Mouse (Mus musculus): ENCODE measurements around the gene Usp36. TPM values are rescaled to one million over a fixed set of nuclear protein-coding genes. Genes with fewer than 3 reads are reported as not detected.

Usp36 gene
- polyA plus RNA-seq, 1 experiment from 2014 or later, result 17.9 TPM

DNA sequence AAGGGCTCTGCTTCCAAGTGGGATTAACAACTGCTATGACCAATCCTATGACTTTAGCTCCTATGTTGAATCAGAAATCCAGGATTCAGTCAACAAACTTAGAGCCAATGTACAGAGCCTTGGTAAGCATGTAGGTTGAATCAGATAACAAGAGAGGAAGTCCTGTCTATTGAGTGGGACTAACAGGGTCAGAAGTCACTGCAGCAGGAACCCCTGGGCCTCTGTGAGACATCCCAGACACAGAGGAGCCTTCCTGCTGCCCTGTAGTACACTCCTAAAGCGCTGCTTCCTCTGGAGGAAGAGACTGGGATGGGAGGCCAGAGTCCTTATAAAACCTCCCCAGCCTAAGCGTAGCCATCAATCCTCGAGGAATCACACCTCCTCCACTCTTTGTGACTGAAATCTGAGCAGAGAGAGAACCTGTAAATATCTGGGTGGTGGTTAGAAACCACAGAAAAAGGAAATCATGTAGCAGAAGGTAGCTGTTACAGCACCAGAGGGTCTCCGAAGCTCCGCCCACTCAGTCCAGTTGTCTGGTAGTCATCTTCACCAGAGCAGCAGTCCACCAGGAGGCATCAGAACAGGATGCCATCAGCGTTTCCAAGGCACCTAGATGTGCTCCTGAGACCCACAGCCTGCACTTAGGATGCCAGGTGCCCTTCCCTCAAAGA, 53.4 kb downstream of the Usp36 start:
- Histone ChIP-seq H3K9me3 (ENCODE audit: control insufficient read depth, low read length) (no peaks in the 10 kb centered on the region), H3K27ac (ENCODE audit: low read length) (peak overlapping the region; percentile 40; the same call in 1 of the 2 replicates), H3K4me2 (ENCODE audit: low read depth, low read length) (no peak overlapping the region), H3K9ac (ENCODE audit: low read length) (no peak overlapping the region), H3K36me3 (ENCODE audit: control insufficient read depth, insufficient read depth, low read length) (no peaks in the 10 kb centered on the region), H3K4me3 (ENCODE audit: low read length) (no peak overlapping the region), H3K27me3 (ENCODE audit: control insufficient read depth, insufficient read depth, low read depth, low read length) (no peaks in the 10 kb centered on the region), H3K4me1 (replicated peaks; ENCODE audit: control insufficient read depth, insufficient read depth, low read length) (peaks cover 32% of the 10 kb centered on the region)
- 49% methylated on average over 6 of the region's 6 CpGs for WGBS
- peak; percentile 63 for ATAC-seq (ENCODE audit: low read depth)

DNA sequence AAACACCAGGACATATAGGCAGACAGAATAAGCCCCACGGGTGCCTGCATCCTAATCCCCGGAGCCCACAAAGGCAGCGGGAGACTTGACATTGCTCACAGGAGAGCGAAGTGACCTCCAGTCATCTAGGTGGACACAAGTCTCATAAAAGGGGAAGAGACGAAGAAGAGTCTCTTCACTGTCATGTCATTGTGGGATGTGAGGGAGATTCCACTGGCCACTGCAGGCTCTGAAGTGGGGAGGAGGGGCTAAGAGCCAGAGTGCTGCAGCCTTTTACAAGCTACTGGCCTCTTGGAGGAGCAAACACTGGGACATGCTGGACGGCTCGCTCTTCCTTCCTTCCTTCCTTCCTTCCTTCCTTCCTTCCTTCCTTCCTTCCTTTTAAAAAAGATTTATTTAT, 55.1 kb downstream of the Usp36 start:
- H3K27me3 ChIP-seq (ENCODE audit: control insufficient read depth, insufficient read depth, low read depth, low read length), result no peaks in the 10 kb centered on the region
- H3K36me3 ChIP-seq (ENCODE audit: control insufficient read depth, insufficient read depth, low read length), result no peaks in the 10 kb centered on the region
- H3K27ac ChIP-seq (ENCODE audit: low read length), result 0 out of 2 replicates have a peak overlapping the region, but pooled peaks have one; percentile 14
- no peak overlapping the region for H3K4me3 ChIP-seq (ENCODE audit: low read length)
- WGBS, result 72% methylated on average over 7 of the region's 7 CpGs
- ATAC-seq (ENCODE audit: low read depth), result no peak
- H3K4me2 ChIP-seq (ENCODE audit: low read depth, low read length), result no peak overlapping the region
- peaks cover 28% of the 10 kb centered on the region for H3K4me1 ChIP-seq (replicated peaks; ENCODE audit: control insufficient read depth, insufficient read depth, low read length)
- H3K9ac ChIP-seq (ENCODE audit: low read length), result no peak overlapping the region
- no peaks in the 10 kb centered on the region for H3K9me3 ChIP-seq (ENCODE audit: control insufficient read depth, low read length)

DNA sequence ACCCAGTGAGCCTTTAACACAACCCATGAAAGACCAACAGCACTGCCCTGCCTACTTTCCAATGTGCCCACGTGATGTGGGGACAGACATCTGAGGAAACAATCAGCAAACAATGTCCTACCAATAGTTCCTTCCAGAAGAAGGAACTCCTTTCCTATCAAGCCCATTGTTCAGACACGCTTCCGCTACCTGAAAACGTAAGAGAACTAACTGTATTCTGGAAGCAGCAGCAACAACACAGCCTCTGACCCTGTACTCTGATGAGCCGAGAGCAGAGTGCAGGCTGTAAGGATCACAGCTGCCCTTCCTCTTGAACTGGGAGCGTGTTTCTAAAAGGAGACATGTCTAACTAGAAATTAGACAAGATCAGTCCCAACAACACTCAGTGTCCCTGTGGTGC, 55.5 kb downstream of the Usp36 start:
- no peaks in the 10 kb centered on the region for H3K27me3 ChIP-seq (ENCODE audit: control insufficient read depth, insufficient read depth, low read depth, low read length)
- no peak for ATAC-seq (ENCODE audit: low read depth)
- H3K9me3 ChIP-seq (ENCODE audit: control insufficient read depth, low read length), result no peaks in the 10 kb centered on the region
- H3K36me3 ChIP-seq (ENCODE audit: control insufficient read depth, insufficient read depth, low read length), result no peaks in the 10 kb centered on the region
- H3K27ac ChIP-seq (ENCODE audit: low read length), result 0 out of 2 replicates have a peak overlapping the region, but pooled peaks have one; percentile 14
- no peak overlapping the region for H3K4me3 ChIP-seq (ENCODE audit: low read length)
- H3K9ac ChIP-seq (ENCODE audit: low read length), result no peak overlapping the region
- WGBS, result 45% methylated on average over 6 of the region's 6 CpGs
- H3K4me2 ChIP-seq (ENCODE audit: low read depth, low read length), result no peak overlapping the region
- H3K4me1 ChIP-seq (replicated peaks; ENCODE audit: control insufficient read depth, insufficient read depth, low read length), result peaks cover 24% of the 10 kb centered on the region

DNA sequence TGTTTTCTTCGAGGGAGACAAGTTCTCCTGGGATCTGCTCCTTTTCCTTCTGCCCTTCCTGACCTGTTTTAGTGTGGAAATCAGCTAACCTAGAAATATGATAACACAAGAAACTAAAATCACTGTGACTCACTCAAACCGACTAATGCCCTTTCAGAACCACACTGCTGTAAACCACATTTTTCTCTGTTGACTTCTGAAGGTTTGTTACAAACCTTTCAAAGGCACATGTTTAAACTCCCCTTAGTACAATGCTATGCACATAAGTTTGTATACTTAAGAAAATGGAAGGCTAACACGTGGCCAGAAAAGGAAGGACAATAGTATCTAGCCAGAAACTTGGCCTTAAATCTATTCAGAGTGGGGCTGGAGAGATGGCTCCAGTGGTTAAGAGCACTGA, 56.1 kb downstream of the Usp36 start:
- no peak for ATAC-seq (ENCODE audit: low read depth)
- Histone ChIP-seq H3K4me1 (replicated peaks; ENCODE audit: control insufficient read depth, insufficient read depth, low read length) (peaks cover 18% of the 10 kb centered on the region), H3K27ac (ENCODE audit: low read length) (no peak overlapping the region), H3K9me3 (ENCODE audit: control insufficient read depth, low read length) (no peaks in the 10 kb centered on the region), H3K27me3 (ENCODE audit: control insufficient read depth, insufficient read depth, low read depth, low read length) (no peaks in the 10 kb centered on the region), H3K9ac (ENCODE audit: low read length) (no peak overlapping the region), H3K36me3 (ENCODE audit: control insufficient read depth, insufficient read depth, low read length) (no peaks in the 10 kb centered on the region), H3K4me3 (ENCODE audit: low read length) (no peak overlapping the region), H3K4me2 (ENCODE audit: low read depth, low read length) (no peak overlapping the region)
- 53% methylated on average over 3 of the region's 3 CpGs for WGBS

DNA sequence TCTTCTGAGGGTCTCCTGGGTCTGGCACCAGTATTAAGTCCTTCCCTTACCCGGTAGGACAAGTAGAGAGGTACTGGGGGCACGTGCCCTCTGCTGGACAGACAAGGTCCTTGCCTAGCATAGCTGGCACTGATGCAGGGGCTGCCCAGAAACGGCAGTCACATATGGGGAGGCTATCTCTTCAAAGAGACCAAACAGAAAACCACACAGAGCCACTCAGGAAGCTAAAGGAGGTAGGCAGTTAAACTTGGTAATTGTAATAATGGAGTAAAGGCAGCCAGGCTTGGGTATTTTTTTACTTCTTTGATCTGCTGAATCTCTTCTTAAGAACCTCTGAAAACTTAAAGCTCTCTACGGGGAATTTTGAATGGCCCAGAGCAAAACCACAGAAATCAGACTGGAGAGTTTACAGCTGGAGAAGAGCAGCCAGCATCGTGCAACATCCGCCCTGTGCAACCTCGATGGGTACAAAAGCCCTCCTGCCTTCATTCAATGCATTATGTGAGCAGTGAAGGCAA, 57.7 kb downstream of the Usp36 start:
- ATAC-seq (ENCODE audit: low read depth), result peak; percentile 65; the same call in 1 of the 2 replicates
- 43% methylated on average over 7 of the region's 7 CpGs for WGBS

DNA sequence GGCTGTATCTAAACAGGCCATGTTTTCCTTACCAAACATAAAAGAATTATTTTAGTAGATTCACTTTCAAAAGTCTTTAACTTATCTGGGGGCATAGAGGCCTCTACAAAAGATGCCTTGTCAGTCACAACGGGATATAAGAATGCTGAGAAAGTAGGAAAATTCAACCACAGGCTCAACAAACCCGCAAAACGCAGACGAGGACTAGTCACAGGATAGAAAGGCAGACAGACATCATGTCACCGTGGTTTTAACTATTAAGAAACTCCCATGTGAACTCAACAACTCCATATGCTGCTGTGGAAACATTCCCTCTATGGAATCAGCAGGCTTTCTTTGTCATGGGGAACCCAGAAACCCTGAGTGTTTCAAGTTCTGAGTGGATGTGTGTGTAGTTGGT, 60.1 kb downstream of the Usp36 start:
- Histone ChIP-seq H3K27me3 (ENCODE audit: control insufficient read depth, insufficient read depth, low read depth, low read length) (no peaks in the 10 kb centered on the region), H3K4me3 (ENCODE audit: low read length) (no peak overlapping the region), H3K9me3 (ENCODE audit: control insufficient read depth, low read length) (no peaks in the 10 kb centered on the region), H3K27ac (ENCODE audit: low read length) (no peak overlapping the region), H3K4me2 (ENCODE audit: low read depth, low read length) (no peak overlapping the region), H3K4me1 (replicated peaks; ENCODE audit: control insufficient read depth, insufficient read depth, low read length) (peaks cover 9% of the 10 kb centered on the region; the same call in 1 of the 2 replicates), H3K36me3 (ENCODE audit: control insufficient read depth, insufficient read depth, low read length) (no peaks in the 10 kb centered on the region), H3K9ac (ENCODE audit: low read length) (no peak overlapping the region)
- 83% methylated on average over 5 of the region's 5 CpGs for WGBS
- ATAC-seq (ENCODE audit: low read depth), result no peak

More for the DNA sequence above, 57.7 kb downstream of the Usp36 start:
- H3K4me1 ChIP-seq (replicated peaks; ENCODE audit: control insufficient read depth, insufficient read depth, low read length), result peaks cover 16% of the 10 kb centered on the region
- no peak overlapping the region for H3K4me2 ChIP-seq (ENCODE audit: low read depth, low read length)
- H3K9me3 ChIP-seq (ENCODE audit: control insufficient read depth, low read length), result no peaks in the 10 kb centered on the region
- no peak overlapping the region for H3K27ac ChIP-seq (ENCODE audit: low read length)
- H3K27me3 ChIP-seq (ENCODE audit: control insufficient read depth, insufficient read depth, low read depth, low read length), result no peaks in the 10 kb centered on the region
- no peak overlapping the region for H3K9ac ChIP-seq (ENCODE audit: low read length)
- H3K36me3 ChIP-seq (ENCODE audit: control insufficient read depth, insufficient read depth, low read length), result no peaks in the 10 kb centered on the region
- H3K4me3 ChIP-seq (ENCODE audit: low read length), result no peak overlapping the region

DNA sequence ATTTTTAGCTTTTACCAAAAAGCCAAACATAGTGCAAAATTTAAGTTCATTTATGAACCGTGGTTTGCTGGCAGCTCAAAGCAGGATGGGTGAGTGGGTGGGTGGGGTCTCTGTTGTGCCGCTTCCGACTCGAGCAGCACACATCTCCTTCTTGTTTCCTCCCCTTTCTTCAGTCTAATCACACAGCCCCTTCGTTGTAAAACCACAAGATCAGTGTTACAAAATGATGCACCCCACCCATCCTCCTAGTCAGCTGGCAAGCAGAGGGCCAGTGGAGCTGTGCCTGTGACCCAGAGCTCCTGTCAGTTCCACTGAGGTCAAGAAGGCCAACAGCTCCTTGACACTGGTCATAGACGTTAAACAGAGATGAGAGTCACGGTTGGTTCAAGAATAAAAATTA, 62.4 kb downstream of the Usp36 start:
- peaks cover 9% of the 10 kb centered on the region; the same call in 1 of the 2 replicates for H3K4me1 ChIP-seq (replicated peaks; ENCODE audit: control insufficient read depth, insufficient read depth, low read length)
- no peak for ATAC-seq (ENCODE audit: low read depth)
- no peaks in the 10 kb centered on the region for H3K36me3 ChIP-seq (ENCODE audit: control insufficient read depth, insufficient read depth, low read length)
- 61% methylated on average over 7 of the region's 7 CpGs for WGBS
- no peak overlapping the region for H3K4me3 ChIP-seq (ENCODE audit: low read length)
- H3K9ac ChIP-seq (ENCODE audit: low read length), result no peak overlapping the region
- H3K27ac ChIP-seq (ENCODE audit: low read length), result no peak overlapping the region
- H3K27me3 ChIP-seq (ENCODE audit: control insufficient read depth, insufficient read depth, low read depth, low read length), result no peaks in the 10 kb centered on the region
- H3K9me3 ChIP-seq (ENCODE audit: control insufficient read depth, low read length), result no peaks in the 10 kb centered on the region
- no peak overlapping the region for H3K4me2 ChIP-seq (ENCODE audit: low read depth, low read length)

DNA sequence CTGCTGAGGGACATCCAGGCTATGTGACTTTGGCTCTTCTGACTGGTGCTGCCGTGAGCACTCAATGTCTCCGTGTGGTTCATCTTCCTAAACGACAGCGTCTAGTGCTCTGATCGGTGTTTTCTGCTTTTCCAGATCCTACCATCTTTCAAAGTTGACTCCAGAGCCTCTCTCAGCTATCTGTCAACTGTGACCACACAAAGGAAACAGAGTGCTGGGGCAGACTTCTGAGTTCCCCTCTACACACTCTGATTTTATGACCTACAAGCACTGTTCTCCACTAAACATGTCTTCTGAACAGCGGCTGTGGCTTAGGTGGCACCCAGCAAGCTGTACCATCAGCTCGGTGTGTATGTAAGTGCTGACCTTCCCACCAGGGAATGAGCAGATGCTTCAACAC, 63.2 kb downstream of the Usp36 start:
- Histone ChIP-seq H3K4me2 (ENCODE audit: low read depth, low read length) (no peak overlapping the region), H3K27ac (ENCODE audit: low read length) (no peak overlapping the region), H3K4me1 (replicated peaks; ENCODE audit: control insufficient read depth, insufficient read depth, low read length) (peaks cover 8% of the 10 kb centered on the region), H3K27me3 (ENCODE audit: control insufficient read depth, insufficient read depth, low read depth, low read length) (no peaks in the 10 kb centered on the region), H3K9me3 (ENCODE audit: control insufficient read depth, low read length) (no peaks in the 10 kb centered on the region), H3K9ac (ENCODE audit: low read length) (no peak overlapping the region), H3K4me3 (ENCODE audit: low read length) (no peak overlapping the region), H3K36me3 (ENCODE audit: control insufficient read depth, insufficient read depth, low read length) (no peaks in the 10 kb centered on the region)
- 80% methylated on average over 7 of the region's 7 CpGs for WGBS
- no peak for ATAC-seq (ENCODE audit: low read depth)

DNA sequence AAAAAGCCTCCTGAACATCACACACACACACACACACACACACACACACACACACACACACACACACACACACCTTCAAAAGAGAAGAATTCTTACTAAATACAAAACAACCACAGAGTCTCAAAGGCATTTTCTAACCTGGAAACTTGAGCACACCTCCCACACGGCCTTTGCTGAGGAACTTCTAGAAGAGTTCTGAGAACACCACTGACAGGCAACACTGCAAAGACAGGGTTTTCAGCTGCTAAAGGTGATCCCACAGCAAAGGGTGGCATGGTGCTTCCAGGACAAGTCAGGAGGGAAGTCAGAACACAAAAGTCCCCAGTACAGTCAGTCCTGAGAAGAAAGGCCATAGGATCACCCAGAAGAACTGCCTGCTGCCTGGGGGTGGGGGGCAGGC, 64.2 kb downstream of the Usp36 start:
- Histone ChIP-seq H3K9me3 (ENCODE audit: control insufficient read depth, low read length) (no peaks in the 10 kb centered on the region), H3K36me3 (ENCODE audit: control insufficient read depth, insufficient read depth, low read length) (no peaks in the 10 kb centered on the region), H3K9ac (ENCODE audit: low read length) (no peak overlapping the region), H3K27ac (ENCODE audit: low read length) (no peak overlapping the region), H3K4me3 (ENCODE audit: low read length) (no peak overlapping the region), H3K4me2 (ENCODE audit: low read depth, low read length) (no peak overlapping the region), H3K27me3 (ENCODE audit: control insufficient read depth, insufficient read depth, low read depth, low read length) (no peaks in the 10 kb centered on the region), H3K4me1 (replicated peaks; ENCODE audit: control insufficient read depth, insufficient read depth, low read length) (peaks cover 6% of the 10 kb centered on the region)
- WGBS, result 73% methylated on average over 1 of the region's 1 CpGs
- no peak for ATAC-seq (ENCODE audit: low read depth)
